Mouse (Mus musculus) subcutaneous adipose tissue, adult 2 months (tissue): ENCODE results near the gene Clca3a1. TPM values are rescaled to one million over a fixed set of nuclear protein-coding genes. Genes with fewer than 3 reads are reported as not detected.

Source experiments
- polyA plus RNA-seq: library from polyadenylated mRNA; depleted of rRNA; stranded (reverse); fragments of >200 nt; gene quantifications from 2 replicates; pipeline ENCODE4 v1.2.3, GENCODE M21; 2012; ENCODE audit warnings: low replicate concordance; rRNA removed

Clca3a1 gene
- 1.6 and 3.7 TPM in 2 replicates for polyA plus RNA-seq

DNA sequence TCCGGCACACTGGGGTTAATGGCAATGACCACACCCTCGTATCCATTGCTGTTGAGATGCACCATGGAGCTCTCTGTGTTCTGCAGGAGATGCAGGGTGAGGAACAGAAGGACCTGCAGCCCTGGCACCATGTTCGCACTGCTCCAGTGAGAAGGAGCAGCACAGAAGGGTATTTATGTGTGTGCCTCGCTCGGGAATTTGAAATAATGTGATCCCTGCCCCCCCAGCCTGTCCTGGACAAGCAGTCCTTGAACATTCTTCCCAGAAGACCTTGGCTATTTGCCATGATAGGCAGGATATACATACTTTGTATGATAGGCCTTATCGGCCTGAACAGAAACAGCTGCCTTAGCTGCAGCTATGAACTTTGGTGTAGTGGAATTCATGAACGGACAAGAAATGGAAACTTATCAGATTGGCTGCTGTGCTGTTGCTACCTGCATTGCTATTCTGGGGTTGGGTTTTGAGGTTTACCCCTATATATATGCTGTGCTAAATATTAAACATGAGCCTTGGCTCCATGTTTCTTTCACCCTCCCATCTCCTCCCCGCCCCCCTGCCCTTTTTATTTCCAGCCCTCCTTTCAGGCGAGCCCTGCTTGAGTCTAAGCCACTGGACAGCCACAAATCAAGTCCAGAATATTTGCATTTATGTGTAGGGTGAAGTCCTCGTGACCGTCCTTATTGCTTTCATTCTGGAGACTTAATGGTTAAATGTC is at the start of gene Clca3a1:
Gene Clca3a1, minus strand, starts transcription at position 386 of the 718 bp plus-strand sequence.

DNA sequence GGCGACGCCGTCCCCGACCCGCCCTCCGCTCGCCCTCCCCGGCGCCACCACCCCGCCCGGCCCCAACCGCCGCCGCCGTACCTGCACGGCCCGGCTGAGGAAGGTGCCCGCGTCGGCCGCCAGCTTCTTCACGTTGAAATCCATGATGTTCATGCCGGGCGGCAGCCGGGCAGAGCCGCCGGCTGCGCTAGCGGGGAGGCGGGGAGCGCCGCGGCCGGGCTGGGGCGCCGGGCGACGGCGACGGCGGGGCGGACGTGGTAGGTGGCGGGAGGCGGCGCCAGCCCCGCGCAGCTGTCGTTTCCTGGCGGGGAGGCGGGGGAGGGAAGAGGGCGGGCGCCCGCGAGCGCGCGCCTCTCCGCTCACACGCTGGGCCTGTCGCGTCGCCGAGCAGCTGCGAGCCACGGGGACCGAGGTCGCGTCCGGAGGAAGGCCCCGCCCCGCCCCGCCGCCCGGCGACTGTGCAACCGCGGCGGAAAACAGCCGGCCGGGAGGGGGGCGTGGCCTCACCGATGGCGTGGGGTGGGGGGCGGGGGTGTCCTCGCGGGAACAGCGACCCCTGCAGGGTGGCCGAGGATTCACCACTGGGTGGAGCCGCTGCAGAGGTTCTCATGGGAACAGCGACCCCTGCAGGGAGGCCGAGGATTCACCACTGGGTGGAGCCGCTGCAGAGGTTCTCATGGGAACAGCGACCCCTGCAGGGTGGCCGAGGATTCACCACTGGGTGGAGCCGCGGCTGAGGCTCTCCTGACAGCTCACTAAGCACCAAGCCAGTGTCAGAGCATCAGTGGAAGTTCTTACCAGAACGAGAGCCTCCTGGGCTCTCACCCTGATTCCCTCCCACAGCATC is 40.7 kb downstream of the Clca3a1 start, which contains the start of gene Sh3glb1:
Gene Sh3glb1, minus strand, starts transcription at position 435 of the 847 bp plus-strand sequence.

Other genes starting within 250 kb of the Clca3a1 start
- gene Hs2st1, start 190.8 kb downstream of the Clca3a1 start, polyA plus RNA-seq = 6.3 and 9.2 TPM in 2 replicates
- gene Selenof, start 190.7 kb downstream of the Clca3a1 start, polyA plus RNA-seq = 211 and 228 TPM in 2 replicates
- 42.6 and 96.6 TPM in 2 replicates for gene Sh3glb1, start 40.6 kb downstream of the Clca3a1 start, polyA plus RNA-seq
- 0.17 and 0.54 TPM in 2 replicates for gene Clca3a2, start 58.5 kb upstream of the Clca3a1 start, polyA plus RNA-seq
- gene Clca3b, start 88.4 kb upstream of the Clca3a1 start, polyA plus RNA-seq = not detected in 2 replicates
- not detected in 2 replicates for gene Clca4b, start 171.6 kb upstream of the Clca3a1 start, polyA plus RNA-seq
- gene Clca4a, start 214.1 kb upstream of the Clca3a1 start, polyA plus RNA-seq = not detected in 2 replicates